ENCODE assay signal across 8 mouse cellular contexts in the genomic region with DNA sequence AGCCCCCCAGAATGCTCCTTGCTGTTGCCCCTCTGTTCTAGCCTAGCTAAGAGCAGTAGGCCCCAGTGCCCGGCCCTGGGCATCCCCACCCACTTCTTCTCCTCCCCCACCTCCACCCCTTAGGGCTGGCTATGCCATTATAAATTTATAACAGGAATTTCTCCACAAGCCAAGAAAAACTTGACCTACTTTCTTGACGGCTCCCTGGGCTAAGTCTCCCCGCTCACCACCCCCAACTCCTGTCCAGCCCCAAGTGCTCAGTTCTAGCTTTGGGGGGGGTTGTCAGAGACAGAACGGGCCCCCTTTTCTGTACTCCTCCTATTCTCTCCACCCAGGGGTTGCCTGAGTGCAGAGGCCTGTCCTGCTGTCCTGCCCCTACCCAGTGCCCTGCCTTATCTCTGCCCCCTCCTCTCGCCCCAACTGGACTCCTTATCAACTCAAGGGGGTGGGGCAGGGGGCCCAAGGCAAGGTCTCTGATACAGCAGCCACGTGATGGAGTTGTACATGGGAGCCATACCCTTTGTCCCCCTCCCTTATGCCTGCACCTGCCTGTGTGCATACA. TPM values are rescaled to one million over a fixed set of nuclear protein-coding genes. Genes with fewer than 3 reads are reported as not detected.
DNase-seq lines count a peak whose midpoint lies in the region; ATAC-seq and TF ChIP-seq lines count a peak whose summit lies in the region.

No protein-coding gene starts in this region.

- H3K36me3 ChIP-seq in erythroblast, embryonic 14.5 days (ENCODE audit: control insufficient read depth) = peaks cover 48% of the 10 kb centered on the region
- H3K36me3 ChIP-seq in heart, postnatal 0 days (replicated peaks; ENCODE audit: control insufficient read depth, insufficient read depth, low read length) = peaks cover 18% of the 10 kb centered on the region; the same call in 1 of the 2 replicates
- H3K36me3 ChIP-seq in limb, embryonic 10.5 days = peaks cover 12% of the 10 kb centered on the region
- no peaks in the 10 kb centered on the region for H3K36me3 ChIP-seq in myocyte (ENCODE audit: control insufficient read depth, insufficient read depth)

- 12% methylated on average over 6 of the region's 6 CpGs for WGBS in heart, postnatal 0 days
- 58% methylated on average over 6 of the region's 6 CpGs for WGBS in limb, embryonic 10.5 days

- no peak for ATAC-seq in erythroblast, adult 5-6 weeks (replicated peaks; ENCODE audit: low FRiP score, poor library complexity, severe bottlenecking)
- peak; percentile 39 for ATAC-seq in heart, postnatal 0 days (ENCODE audit: insufficient read depth, low read depth)

- no peak overlapping the region for H3ac ChIP-seq in myocyte (ENCODE audit: control insufficient read depth, insufficient read length)

- no peak; the same call in 1 of the 2 replicates for TF ChIP-seq EP300 in heart, postnatal 0 days (IDR thresholded peaks at IDR 0.05; ENCODE audit: low read depth)

- H3K79me2 ChIP-seq in myocyte (ENCODE audit: control insufficient read depth, insufficient read depth) = peaks cover 17% of the 10 kb centered on the region

- H3K27me3 ChIP-seq in erythroblast, embryonic 14.5 days (ENCODE audit: control insufficient read depth) = no peaks in the 10 kb centered on the region
- no peaks in the 10 kb centered on the region for H3K27me3 ChIP-seq in heart, postnatal 0 days (ENCODE audit: control insufficient read depth, insufficient read depth, low read length)
- no peaks in the 10 kb centered on the region for H3K27me3 ChIP-seq in limb, embryonic 10.5 days (ENCODE audit: low read depth, poor library complexity, severe bottlenecking)
- H3K27me3 ChIP-seq in myocyte (ENCODE audit: control insufficient read depth, insufficient read depth, insufficient read length) = no peaks in the 10 kb centered on the region

- peak overlapping the region; percentile 96 for H3K27ac ChIP-seq in heart, postnatal 0 days (ENCODE audit: low read depth)
- H3K27ac ChIP-seq in limb, embryonic 10.5 days = peak overlapping the region; percentile 69; the same call in 1 of the 2 replicates

- H3K9me3 ChIP-seq in erythroblast, embryonic 14.5 days (ENCODE audit: control insufficient read depth, low read length) = no peaks in the 10 kb centered on the region
- H3K9me3 ChIP-seq in heart, postnatal 0 days (replicated peaks; ENCODE audit: control insufficient read depth, low read length) = no peaks in the 10 kb centered on the region
- H3K9me3 ChIP-seq in limb, embryonic 10.5 days (replicated peaks) = no peaks in the 10 kb centered on the region

- peaks cover 99% of the 10 kb centered on the region for H3K4me1 ChIP-seq in erythroblast, embryonic 14.5 days (ENCODE audit: control insufficient read depth)
- peaks cover 95% of the 10 kb centered on the region for H3K4me1 ChIP-seq in heart, postnatal 0 days (ENCODE audit: control insufficient read depth, insufficient read depth)
- peaks cover 79% of the 10 kb centered on the region for H3K4me1 ChIP-seq in limb, embryonic 10.5 days

- peak overlapping the region; percentile 52 for H3K9ac ChIP-seq in heart, postnatal 0 days (replicated peaks; ENCODE audit: low read depth, low read length)

- TF ChIP-seq CTCF in heart, postnatal 0 days (IDR thresholded peaks at IDR 0.05; ENCODE audit: low read depth) = no peak

- no peak for TF ChIP-seq POLR2A in myocyte (IDR thresholded peaks at IDR 0.05; ENCODE audit: insufficient read length, low read depth)

- H3K4me3 ChIP-seq in erythroblast, embryonic 14.5 days (replicated peaks) = peak overlapping the region; percentile 37
- H3K4me3 ChIP-seq in heart, postnatal 0 days (ENCODE audit: low read depth, low read length) = peak overlapping the region; percentile 17; the same call in 1 of the 2 replicates
- H3K4me3 ChIP-seq in limb, embryonic 10.5 days = no peak overlapping the region
- H3K4me3 ChIP-seq in myocyte = peak overlapping the region; percentile 10

- peak; percentile 63 for DNase-seq in cerebellum, adult 9-10 months
- peak; percentile 58 for DNase-seq in heart, postnatal 0 days (ENCODE audit: low spot score)
- DNase-seq in limb, embryonic 10.5 days (ENCODE audit: low spot score) = no peak
- DNase-seq in right cerebral cortex, postnatal 36 days (ENCODE audit: low spot score in 2 of 2) = no peak
- DNase-seq in right cerebral cortex, postnatal 14 days = no peak

- H3K4me2 ChIP-seq in heart, postnatal 0 days (ENCODE audit: low read depth, low read length) = peak overlapping the region; percentile 59
- H3K4me2 ChIP-seq in myocyte (ENCODE audit: low read depth) = peak overlapping the region; percentile 84

TF ChIP-seq in myocyte, 11 proteins besides CTCF, POLR2A, EP300 and RAD21:
- TF ChIP-seq E2F4 (IDR thresholded peaks at IDR 0.05; ENCODE audit: insufficient read depth) (no peak), POLR2AphosphoS2 (IDR thresholded peaks at IDR 0.05; ENCODE audit: insufficient read length, low read depth) (no peak), TCF12 (IDR thresholded peaks at IDR 0.05; ENCODE audit: insufficient read depth, poor library complexity, severe bottlenecking) (no peak), MAX (IDR thresholded peaks at IDR 0.05; ENCODE audit: low read depth) (no peak), MYOD1 (IDR thresholded peaks at IDR 0.05; ENCODE audit: control insufficient read depth in 1 of 3, insufficient read length in 2 of 3, low read depth in 2 of 3) (no peak), USF1 (IDR thresholded peaks at IDR 0.05; ENCODE audit: low read depth) (no peak), REST (IDR thresholded peaks at IDR 0.05; ENCODE audit: insufficient read depth, insufficient read length) (no peak), SRF (IDR thresholded peaks at IDR 0.05; ENCODE audit: control insufficient read depth, insufficient read length, low read depth) (no peak)

RNA-seq across cellular contexts. Expression of a gene that starts 10.9 kb away (rescaled TPM):
- 3.2 TPM in 2 replicates for polyA plus RNA-seq in erythroblast, embryonic 14.5 days (2012)
- total RNA-seq in erythroblast, adult 5-6 weeks (2015; ENCODE audit: low replicate concordance) = 1.9 and 5.0 TPM in 2 replicates
- 4.3 and 8.1 TPM in 2 replicates for total RNA-seq in erythroblast, adult 5-6 weeks (2017; ENCODE audit: low replicate concordance)
- 188 and 234 TPM in 2 replicates for total RNA-seq in heart, postnatal 0 days (2014; rRNA removed; ENCODE audit: low replicate concordance)
- 40.8 and 44.0 TPM in 2 replicates for polyA plus RNA-seq in heart, postnatal 0 days (2015; fragmentation: Nextera tagmentation; extraction: Ambion mirVana)
- 6.3 and 11.6 TPM in 2 replicates for polyA plus RNA-seq in limb, embryonic 10.5 days (2016; fragmentation: Nextera tagmentation; extraction: Ambion mirVana)
- polyA plus RNA-seq in myocyte (2012; fragmentation: generic; extraction: Trizol) = 68.9 TPM

RNA-seq across cellular contexts. Expression of a gene that starts 22.1 kb away (rescaled TPM):
- 13.2 and 14.4 TPM in 2 replicates for polyA plus RNA-seq in erythroblast, embryonic 14.5 days (2012)
- 8.8 and 17.3 TPM in 2 replicates for total RNA-seq in erythroblast, adult 5-6 weeks (2015; ENCODE audit: low replicate concordance)
- total RNA-seq in erythroblast, adult 5-6 weeks (2017; ENCODE audit: low replicate concordance) = 10.3 and 17.6 TPM in 2 replicates
- 39.9 and 48.0 TPM in 2 replicates for total RNA-seq in heart, postnatal 0 days (2014; rRNA removed; ENCODE audit: low replicate concordance)
- polyA plus RNA-seq in heart, postnatal 0 days (2015; fragmentation: Nextera tagmentation; extraction: Ambion mirVana) = 21.9 and 23.3 TPM in 2 replicates
- polyA plus RNA-seq in limb, embryonic 10.5 days (2016; fragmentation: Nextera tagmentation; extraction: Ambion mirVana) = 77.3 and 82.6 TPM in 2 replicates
- polyA plus RNA-seq in myocyte (2012; fragmentation: generic; extraction: Trizol) = 32.5 TPM

RNA-seq across cellular contexts. Expression of a gene that starts 23.8 kb away (rescaled TPM):
- polyA plus RNA-seq in erythroblast, embryonic 14.5 days (2012) = 0.22 and 0.29 TPM in 2 replicates
- not detected in 2 replicates for total RNA-seq in erythroblast, adult 5-6 weeks (2015; ENCODE audit: low replicate concordance)
- total RNA-seq in erythroblast, adult 5-6 weeks (2017; ENCODE audit: low replicate concordance) = 0.26 and 0.42 TPM in 2 replicates
- total RNA-seq in heart, postnatal 0 days (2014; rRNA removed; ENCODE audit: low replicate concordance) = 21.0 and 24.3 TPM in 2 replicates
- polyA plus RNA-seq in heart, postnatal 0 days (2015; fragmentation: Nextera tagmentation; extraction: Ambion mirVana) = 10.2 and 10.7 TPM in 2 replicates
- 1.2 and 1.5 TPM in 2 replicates for polyA plus RNA-seq in limb, embryonic 10.5 days (2016; fragmentation: Nextera tagmentation; extraction: Ambion mirVana)
- 49.1 TPM for polyA plus RNA-seq in myocyte (2012; fragmentation: generic; extraction: Trizol)

RNA-seq across cellular contexts. Expression of a gene that starts 44.0 kb away (rescaled TPM):
- 2.7 TPM in 2 replicates for polyA plus RNA-seq in erythroblast, embryonic 14.5 days (2012)
- total RNA-seq in erythroblast, adult 5-6 weeks (2015; ENCODE audit: low replicate concordance) = 30.3 and 42.7 TPM in 2 replicates
- total RNA-seq in erythroblast, adult 5-6 weeks (2017; ENCODE audit: low replicate concordance) = 26.1 and 26.3 TPM in 2 replicates
- 47.4 and 54.6 TPM in 2 replicates for total RNA-seq in heart, postnatal 0 days (2014; rRNA removed; ENCODE audit: low replicate concordance)
- 11.3 and 12.6 TPM in 2 replicates for polyA plus RNA-seq in heart, postnatal 0 days (2015; fragmentation: Nextera tagmentation; extraction: Ambion mirVana)
- polyA plus RNA-seq in limb, embryonic 10.5 days (2016; fragmentation: Nextera tagmentation; extraction: Ambion mirVana) = 22.8 and 25.0 TPM in 2 replicates
- polyA plus RNA-seq in myocyte (2012; fragmentation: generic; extraction: Trizol) = 35.6 TPM

RNA-seq across cellular contexts. Expression of a gene that starts 50.2 kb away (rescaled TPM):
- not detected in 2 replicates for polyA plus RNA-seq in erythroblast, embryonic 14.5 days (2012)
- not detected in 2 replicates for total RNA-seq in erythroblast, adult 5-6 weeks (2015; ENCODE audit: low replicate concordance)
- total RNA-seq in erythroblast, adult 5-6 weeks (2017; ENCODE audit: low replicate concordance) = not detected in 2 replicates
- total RNA-seq in heart, postnatal 0 days (2014; rRNA removed; ENCODE audit: low replicate concordance) = 0.23 TPM in 1 of 2 replicates, not detected in the other
- polyA plus RNA-seq in heart, postnatal 0 days (2015; fragmentation: Nextera tagmentation; extraction: Ambion mirVana) = not detected in 2 replicates
- polyA plus RNA-seq in limb, embryonic 10.5 days (2016; fragmentation: Nextera tagmentation; extraction: Ambion mirVana) = not detected in 2 replicates
- polyA plus RNA-seq in myocyte (2012; fragmentation: generic; extraction: Trizol) = not detected

Comparison
In these comparisons a context has a peak if more than half of its experiments do, and no peak if none do; other contexts are left out.
1. DNase-seq: peak in cerebellum, adult 9-10 months (single experiment) and heart, postnatal 0 days (single experiment); none in limb, embryonic 10.5 days (single experiment), right cerebral cortex, postnatal 36 days (0 of 2) and right cerebral cortex, postnatal 14 days (single experiment).